Mouse (Mus musculus): ENCODE data around the gene Adh6a.

- TF ChIP-seq POLR2A (IDR thresholded peaks at IDR 0.05; ENCODE audit: insufficient read depth, low read depth, low read length) (no peak), EP300 (IDR thresholded peaks at IDR 0.05; ENCODE audit: insufficient read depth, low read depth, low read length) (no peak), CTCF (IDR thresholded peaks at IDR 0.05) (no peak)
Observed at GRCm38 (mm10) chr3:138287686-138288085, 25.4 kb upstream of the Adh6a start.
